Mouse (Mus musculus) layer of hippocampus, adult 9-11 months (tissue): Measurements from ENCODE around the gene Atp12a.

Experiments
- DNase-seq: peaks from one replicate; pipeline ENCODE4 v3.0.0; 2022

Atp12a gene

DNA sequence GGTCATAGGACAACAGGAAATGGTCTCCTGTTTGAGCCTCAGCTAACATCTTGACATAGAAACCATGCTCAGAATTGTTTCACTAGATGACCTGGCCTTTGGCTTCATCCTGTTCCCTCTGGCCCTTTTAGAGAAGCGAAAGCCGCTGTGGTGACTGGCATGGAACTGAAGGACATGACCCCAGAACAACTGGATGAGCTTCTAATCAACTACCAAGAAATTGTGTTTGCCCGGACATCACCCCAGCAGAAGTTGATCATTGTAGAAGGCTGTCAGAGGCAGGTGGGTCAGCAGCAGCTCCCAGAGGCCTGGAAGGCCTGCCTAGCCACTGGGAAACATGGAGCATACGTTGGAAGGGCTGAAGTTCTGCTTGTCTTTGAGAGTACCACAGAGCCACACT lies 17.5 kb downstream of the Atp12a start:
- DNase-seq, result no peak

DNA sequence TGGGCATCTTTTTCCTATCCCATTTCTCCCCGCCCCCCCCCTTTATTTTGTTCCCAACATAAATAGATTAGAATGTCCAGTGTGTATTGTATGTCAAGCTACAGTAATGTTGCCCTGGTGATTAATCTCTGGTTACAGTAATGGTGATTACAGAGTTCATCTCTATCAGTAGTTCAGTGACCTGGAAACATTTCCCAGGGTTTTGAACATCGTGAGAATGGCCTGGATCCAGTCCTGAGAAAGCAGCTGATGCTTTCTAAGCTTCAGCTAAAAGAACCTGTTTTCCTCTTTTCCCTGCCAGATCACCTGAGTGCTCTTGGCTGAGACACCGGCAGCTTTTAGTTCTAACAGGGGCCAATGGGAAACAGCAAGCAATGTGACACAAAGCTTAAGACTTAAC lies 25.4 kb downstream of the Atp12a start:
- DNase-seq, result no peak

DNA sequence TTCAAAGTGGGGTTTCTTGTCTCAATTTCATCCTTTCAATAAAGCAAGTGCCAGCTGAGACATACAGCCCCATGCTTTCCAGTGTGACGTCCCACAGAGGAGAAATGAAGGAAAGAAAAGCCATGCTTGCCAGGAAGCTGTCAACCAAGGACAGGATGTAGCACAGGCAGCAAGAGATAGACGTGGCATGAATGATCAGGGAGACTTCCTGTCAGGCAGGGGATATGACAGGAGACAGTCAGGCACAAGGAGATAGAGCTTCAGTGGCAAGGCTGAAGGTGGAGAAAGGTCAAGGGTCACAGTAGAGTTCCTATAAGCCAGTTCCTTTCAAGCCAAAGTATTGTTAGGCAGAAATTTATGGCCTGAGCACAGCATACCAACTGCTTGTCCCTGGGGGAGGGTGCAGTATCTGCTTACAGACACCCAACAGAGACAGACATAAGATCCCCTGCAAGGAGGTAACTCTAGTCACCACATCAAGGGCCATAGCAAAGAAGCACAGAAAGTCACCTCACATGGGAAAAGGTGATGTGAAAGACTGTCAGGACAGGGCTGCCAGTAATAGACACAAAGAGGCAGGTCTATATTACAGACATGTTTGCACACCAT lies 28.9 kb downstream of the Atp12a start:
- no peak for DNase-seq

DNA sequence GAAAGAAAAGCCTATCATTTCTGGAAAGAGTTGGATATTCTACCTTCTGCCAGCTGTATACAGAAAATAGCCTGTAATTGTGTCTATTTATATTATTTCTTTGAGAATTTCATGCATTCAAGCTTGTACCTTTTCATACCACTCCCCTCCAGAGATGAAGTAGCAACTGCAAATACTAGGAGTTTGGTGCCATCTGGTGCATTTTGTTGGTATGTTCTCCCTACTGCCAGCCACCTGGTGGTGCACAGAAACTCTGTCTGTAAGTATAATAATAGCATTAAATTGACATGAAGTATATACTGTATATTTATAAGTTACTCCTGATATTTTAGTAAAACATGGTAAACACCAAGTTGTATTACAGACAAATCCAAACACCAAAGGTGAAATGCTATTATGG lies 33.1 kb downstream of the Atp12a start:
- DNase-seq, result no peak

DNA sequence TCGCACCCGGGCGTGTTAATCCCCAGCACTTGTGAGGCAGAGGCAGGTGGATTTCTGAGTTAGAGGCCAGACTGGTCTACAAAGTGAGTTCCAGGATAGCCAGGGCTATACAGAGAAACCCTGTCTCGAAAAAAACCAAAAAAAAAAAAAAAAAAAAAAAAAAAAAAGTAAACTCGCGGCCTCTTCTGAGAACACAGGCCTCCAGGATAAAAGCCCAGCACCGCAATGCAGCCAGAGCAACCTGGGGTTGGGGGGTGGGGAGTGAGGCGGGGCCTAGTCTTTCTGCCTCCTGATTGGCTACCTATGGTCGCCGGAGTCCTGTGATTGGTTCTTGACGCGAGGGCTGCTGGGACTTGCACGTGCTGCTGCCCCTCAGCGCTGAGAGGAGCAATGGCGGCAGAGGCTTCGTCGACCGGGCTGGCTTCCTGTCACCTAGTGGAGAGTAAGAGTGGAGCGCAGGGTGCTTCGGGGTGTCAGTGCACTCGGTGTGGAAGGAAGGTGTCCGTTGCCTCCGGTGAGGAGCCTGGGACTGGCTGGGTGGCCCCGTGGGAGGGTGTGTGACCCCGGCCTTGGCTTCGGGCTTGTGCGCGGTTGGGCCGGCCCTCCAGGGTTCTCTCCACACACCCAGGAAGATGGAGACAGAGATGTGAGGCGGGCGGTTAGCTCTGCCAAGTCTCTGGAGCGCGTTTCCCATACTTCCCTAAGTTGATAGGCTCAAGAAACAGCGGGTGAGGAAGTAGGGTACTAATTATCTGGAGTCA lies 37.6 kb downstream of the Atp12a start, which contains the start of gene Rnf17:
Gene Rnf17 (plus strand): TSS at position 271 of the 761 bp plus-strand sequence.
- no peak for DNase-seq

DNA sequence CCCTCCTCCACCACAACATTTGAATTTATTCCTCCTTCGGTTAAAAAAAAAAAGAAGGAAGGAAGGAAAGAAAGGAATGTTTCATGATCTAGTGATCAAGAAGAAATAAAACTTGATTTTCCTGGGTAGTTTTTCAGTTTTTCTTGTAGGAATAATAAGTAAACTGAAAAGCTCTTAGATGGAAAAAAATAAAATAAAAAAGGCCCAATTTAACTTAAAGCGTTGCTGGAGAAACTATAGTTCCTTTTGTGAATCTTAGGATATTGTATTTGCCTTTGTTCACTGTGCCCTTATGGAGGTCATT lies 38.2 kb downstream of the Atp12a start:
- DNase-seq, result no peak
